Mouse (Mus musculus): ENCODE results near the gene Rnf144a. TPM values are rescaled to one million over a fixed set of nuclear protein-coding genes. Genes with fewer than 3 reads are reported as not detected.

The Rnf144a gene
- polyA plus RNA-seq, 1 experiment from 2014 or later: 34.3 TPM

- DNase-seq (ENCODE audit: low spot score): no peak
- no peaks in the 10 kb centered on the region for H3K9me3 ChIP-seq
- WGBS: 86% methylated on average over 4 of the region's 4 CpGs
- no peak overlapping the region for H3K4me3 ChIP-seq
- H3K4me1 ChIP-seq (replicated peaks): peaks cover 11% of the 10 kb centered on the region
- H3K27me3 ChIP-seq (ENCODE audit: insufficient read depth, poor library complexity, severe bottlenecking): no peaks in the 10 kb centered on the region
- H3K36me3 ChIP-seq: peaks cover 33% of the 10 kb centered on the region
- H3K27ac ChIP-seq: no peak overlapping the region
Observed at GRCm38 (mm10) chr12:26357246-26357645, 57.8 kb downstream of the Rnf144a start.

DNA sequence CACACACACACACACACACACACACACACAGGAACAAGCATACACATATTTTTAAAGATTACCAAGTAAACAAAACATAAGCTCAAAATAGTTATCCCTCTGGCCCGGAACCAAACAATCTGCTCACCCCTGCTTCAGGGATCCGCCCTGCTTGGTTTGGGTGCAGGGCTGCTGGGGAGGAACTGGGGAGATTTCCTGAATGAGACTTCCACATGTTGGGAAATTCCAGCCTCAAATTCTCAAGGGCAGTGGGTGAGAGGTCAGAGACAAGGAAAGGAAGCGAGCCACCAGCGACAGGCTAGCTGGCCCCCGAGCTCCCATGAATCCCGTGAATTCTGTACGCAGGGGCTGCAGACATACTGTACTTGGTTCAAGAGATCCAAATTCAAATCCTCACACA, 58.9 kb downstream of the Rnf144a start:
- no peak for DNase-seq (ENCODE audit: low spot score)
- Histone ChIP-seq H3K4me3 (no peak overlapping the region), H3K27ac (no peak overlapping the region), H3K9me3 (no peaks in the 10 kb centered on the region), H3K27me3 (ENCODE audit: insufficient read depth, poor library complexity, severe bottlenecking) (no peaks in the 10 kb centered on the region), H3K36me3 (peaks cover 35% of the 10 kb centered on the region), H3K4me1 (replicated peaks) (peaks cover 9% of the 10 kb centered on the region)
- 78% methylated on average over 7 of the region's 7 CpGs for WGBS

DNA sequence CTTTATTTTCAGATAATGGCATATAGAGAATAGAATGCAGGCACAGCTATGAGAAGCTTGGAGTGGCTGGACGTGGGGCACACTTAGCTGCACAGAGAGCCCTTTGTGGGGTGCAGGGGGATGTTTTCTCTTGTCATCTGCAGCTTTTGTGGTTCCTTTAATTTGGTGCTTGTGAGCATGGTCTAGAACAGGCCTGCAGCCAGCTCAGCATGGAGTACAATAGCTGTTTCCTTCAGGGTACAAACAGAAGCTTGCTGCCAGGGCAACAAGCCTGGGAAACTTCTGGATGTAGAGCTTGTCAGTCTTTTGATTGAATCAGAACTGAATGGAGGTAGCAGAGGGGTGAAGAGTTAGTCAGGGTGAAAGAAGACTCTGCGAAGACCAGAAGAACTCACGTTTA, 63.7 kb downstream of the Rnf144a start:
- WGBS: 61% methylated on average over 3 of the region's 3 CpGs
- DNase-seq (ENCODE audit: low spot score): no peak

GRCm38 (mm10) chr12:26344408-26344807, 70.6 kb downstream of the Rnf144a start:
- H3K36me3 ChIP-seq: peaks cover 15% of the 10 kb centered on the region
- WGBS: 93% methylated on average over 5 of the region's 5 CpGs
- no peaks in the 10 kb centered on the region for H3K9me3 ChIP-seq

More for the DNA sequence above, 63.7 kb downstream of the Rnf144a start:
- H3K27ac ChIP-seq: no peak overlapping the region
- peaks cover 22% of the 10 kb centered on the region for H3K36me3 ChIP-seq
- no peak overlapping the region for H3K4me3 ChIP-seq
- no peaks in the 10 kb centered on the region for H3K27me3 ChIP-seq (ENCODE audit: insufficient read depth, poor library complexity, severe bottlenecking)
- H3K4me1 ChIP-seq (replicated peaks): peaks cover 11% of the 10 kb centered on the region
- no peaks in the 10 kb centered on the region for H3K9me3 ChIP-seq

DNA sequence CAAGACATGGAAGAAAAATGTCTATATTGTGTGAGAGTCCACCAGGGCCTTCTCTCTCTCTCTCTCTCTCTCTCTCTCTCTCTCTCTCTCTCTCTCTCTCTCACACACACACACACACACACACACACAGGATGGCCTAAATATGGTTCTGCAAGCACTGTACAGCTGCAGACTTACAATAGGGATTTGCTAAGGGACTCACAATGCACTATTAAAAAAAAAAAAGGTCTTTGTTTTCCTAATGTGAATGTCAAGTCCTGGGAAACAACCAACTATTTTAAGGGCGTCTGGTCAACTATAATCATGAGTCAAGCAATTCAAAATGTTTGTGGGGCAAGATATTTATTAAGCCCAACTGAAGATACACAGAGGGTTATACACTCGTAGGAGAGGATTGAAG, 71.9 kb downstream of the Rnf144a start:
- no peaks in the 10 kb centered on the region for H3K27me3 ChIP-seq (ENCODE audit: insufficient read depth, poor library complexity, severe bottlenecking)
- no peak overlapping the region for H3K4me3 ChIP-seq
- H3K36me3 ChIP-seq: peaks cover 28% of the 10 kb centered on the region
- WGBS: 84% methylated on average over 2 of the region's 2 CpGs
- H3K4me1 ChIP-seq (replicated peaks): peaks cover 12% of the 10 kb centered on the region
- no peak for DNase-seq (ENCODE audit: low spot score)
- H3K9me3 ChIP-seq: no peaks in the 10 kb centered on the region
- H3K27ac ChIP-seq: no peak overlapping the region

More at GRCm38 (mm10) chr12:26344408-26344807, 70.6 kb downstream of the Rnf144a start:
- H3K4me1 ChIP-seq (replicated peaks): peaks cover 12% of the 10 kb centered on the region
- H3K27me3 ChIP-seq (ENCODE audit: insufficient read depth, poor library complexity, severe bottlenecking): no peaks in the 10 kb centered on the region
- H3K27ac ChIP-seq: no peak overlapping the region
- H3K4me3 ChIP-seq: no peak overlapping the region
- DNase-seq (ENCODE audit: low spot score): no peak

- H3K27me3 ChIP-seq (ENCODE audit: insufficient read depth, poor library complexity, severe bottlenecking): no peaks in the 10 kb centered on the region
- H3K36me3 ChIP-seq: peaks cover 32% of the 10 kb centered on the region
- no peak for DNase-seq (ENCODE audit: low spot score)
- peaks cover 12% of the 10 kb centered on the region for H3K4me1 ChIP-seq (replicated peaks)
- H3K4me3 ChIP-seq: no peak overlapping the region
- H3K9me3 ChIP-seq: no peaks in the 10 kb centered on the region
- no peak overlapping the region for H3K27ac ChIP-seq
- 92% methylated on average over 3 of the region's 3 CpGs for WGBS
Observed at GRCm38 (mm10) chr12:26342663-26343062, 72.4 kb downstream of the Rnf144a start.

DNA sequence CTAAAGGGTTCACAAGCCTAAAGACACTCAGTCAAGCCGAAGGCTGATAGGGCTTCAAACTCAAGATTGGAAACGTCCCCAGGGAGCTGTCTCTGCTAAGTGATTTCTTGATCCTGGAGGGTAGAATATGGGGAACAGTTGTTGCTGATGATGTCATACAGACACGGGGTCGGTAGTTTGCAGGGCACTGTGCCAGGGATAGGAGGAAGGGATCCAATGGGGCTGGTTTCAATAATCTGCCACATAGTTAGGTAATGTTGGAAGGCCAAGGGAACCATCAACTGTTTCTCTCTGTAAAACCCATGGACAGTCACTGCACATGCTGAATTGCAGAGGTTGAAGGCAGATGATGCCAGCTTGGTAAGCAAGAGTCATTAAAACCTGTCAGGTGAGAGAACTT, 73.0 kb downstream of the Rnf144a start:
- no peaks in the 10 kb centered on the region for H3K27me3 ChIP-seq (ENCODE audit: insufficient read depth, poor library complexity, severe bottlenecking)
- H3K9me3 ChIP-seq: no peaks in the 10 kb centered on the region
- no peak overlapping the region for H3K27ac ChIP-seq
- DNase-seq (ENCODE audit: low spot score): no peak
- H3K4me3 ChIP-seq: no peak overlapping the region
- 87% methylated on average over 4 of the region's 4 CpGs for WGBS
- H3K4me1 ChIP-seq (replicated peaks): peaks cover 12% of the 10 kb centered on the region
- peaks cover 38% of the 10 kb centered on the region for H3K36me3 ChIP-seq

GRCm38 (mm10) chr12:26340621-26341020, 74.4 kb downstream of the Rnf144a start:
- Histone ChIP-seq H3K4me3 (no peak overlapping the region), H3K4me1 (replicated peaks) (0 out of 2 replicates have a peak, but pooled peaks cover 3% of the 10 kb centered on the region), H3K36me3 (peaks cover 52% of the 10 kb centered on the region), H3K27ac (no peak overlapping the region), H3K9me3 (no peaks in the 10 kb centered on the region), H3K27me3 (ENCODE audit: insufficient read depth, poor library complexity, severe bottlenecking) (no peaks in the 10 kb centered on the region)
- WGBS: 95% methylated on average over 4 of the region's 4 CpGs
- no peak for DNase-seq (ENCODE audit: low spot score)

GRCm38 (mm10) chr12:26339886-26340285, 75.2 kb downstream of the Rnf144a start:
- Histone ChIP-seq H3K4me3 (no peak overlapping the region), H3K4me1 (replicated peaks) (no peaks in the 10 kb centered on the region), H3K9me3 (no peaks in the 10 kb centered on the region), H3K36me3 (peaks cover 55% of the 10 kb centered on the region), H3K27me3 (ENCODE audit: insufficient read depth, poor library complexity, severe bottlenecking) (no peaks in the 10 kb centered on the region), H3K27ac (no peak overlapping the region)
- DNase-seq (ENCODE audit: low spot score): no peak

DNA sequence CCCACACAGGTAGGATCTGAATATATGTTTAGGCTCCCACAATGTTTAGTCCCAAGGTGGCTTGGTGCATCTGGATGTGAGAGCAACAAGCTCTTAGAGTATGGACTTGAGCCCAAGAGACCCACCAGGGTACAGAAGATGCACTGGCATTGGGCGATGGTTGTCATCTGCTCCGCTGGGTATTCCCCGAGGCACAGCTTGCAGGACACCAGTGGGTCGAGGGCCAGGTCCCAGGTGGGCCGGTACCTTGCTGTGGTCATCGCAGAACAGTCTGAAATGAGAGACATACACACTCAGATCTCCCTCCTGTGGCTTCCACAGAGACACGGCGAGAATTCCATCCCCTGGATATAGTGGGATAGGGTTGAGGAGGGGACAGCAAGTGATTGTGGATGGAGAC, 75.9 kb downstream of the Rnf144a start:
- Histone ChIP-seq H3K27me3 (ENCODE audit: insufficient read depth, poor library complexity, severe bottlenecking) (no peaks in the 10 kb centered on the region), H3K4me3 (no peak overlapping the region), H3K27ac (no peak overlapping the region), H3K36me3 (peaks cover 60% of the 10 kb centered on the region), H3K9me3 (no peaks in the 10 kb centered on the region), H3K4me1 (replicated peaks) (no peaks in the 10 kb centered on the region)
- WGBS: 93% methylated on average over 8 of the region's 8 CpGs
- DNase-seq (ENCODE audit: low spot score): no peak

DNA sequence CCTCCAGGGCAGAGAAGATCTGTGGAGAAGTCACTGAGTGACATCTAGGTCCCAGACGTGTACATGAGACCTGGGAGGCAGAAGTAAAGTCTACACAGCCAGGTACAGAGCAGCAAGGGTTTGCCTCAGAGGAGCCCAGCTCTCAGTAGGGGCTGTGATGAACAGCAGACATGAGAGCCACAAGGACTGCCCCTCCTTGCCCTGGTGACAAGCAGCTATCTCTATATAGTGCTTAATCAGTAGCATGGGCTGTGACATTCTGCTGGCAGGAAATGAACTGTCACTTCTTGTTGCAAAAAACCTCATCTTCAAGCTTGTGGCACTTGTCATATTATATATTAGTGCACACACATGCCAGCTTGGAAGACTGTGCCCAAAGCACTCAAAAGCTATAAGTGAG, 81.4 kb downstream of the Rnf144a start:
- Histone ChIP-seq H3K36me3 (peaks cover 73% of the 10 kb centered on the region), H3K9me3 (no peaks in the 10 kb centered on the region), H3K4me1 (replicated peaks) (no peaks in the 10 kb centered on the region), H3K27me3 (ENCODE audit: insufficient read depth, poor library complexity, severe bottlenecking) (no peaks in the 10 kb centered on the region), H3K4me3 (no peak overlapping the region), H3K27ac (no peak overlapping the region)
- no peak for DNase-seq (ENCODE audit: low spot score)
- WGBS: 90% methylated on average over 1 of the region's 1 CpGs

DNA sequence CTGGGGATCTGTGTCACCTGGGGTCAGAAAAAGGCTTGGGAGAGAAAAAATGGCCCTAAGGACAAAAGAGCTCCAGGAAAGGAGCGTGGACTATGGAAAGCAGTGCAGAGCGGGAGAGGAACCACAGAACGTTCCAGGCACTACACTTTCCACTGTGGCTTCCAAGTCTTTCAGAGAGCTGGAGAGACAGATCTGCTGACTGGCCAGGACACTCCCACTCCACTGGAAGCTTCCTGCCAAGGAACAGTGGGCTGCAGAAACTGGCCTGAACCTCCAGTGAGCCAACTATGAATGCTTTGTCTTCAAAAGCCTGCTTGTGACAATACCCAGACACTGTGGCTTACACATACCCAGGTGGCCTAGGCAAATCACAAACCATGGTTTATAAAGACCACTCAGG, 84.0 kb downstream of the Rnf144a start:
- H3K4me1 ChIP-seq (replicated peaks): no peaks in the 10 kb centered on the region
- no peak overlapping the region for H3K27ac ChIP-seq
- no peaks in the 10 kb centered on the region for H3K9me3 ChIP-seq
- peaks cover 67% of the 10 kb centered on the region for H3K36me3 ChIP-seq
- no peak for DNase-seq (ENCODE audit: low spot score)
- no peaks in the 10 kb centered on the region for H3K27me3 ChIP-seq (ENCODE audit: insufficient read depth, poor library complexity, severe bottlenecking)
- no peak overlapping the region for H3K4me3 ChIP-seq
- WGBS: 87% methylated on average over 3 of the region's 3 CpGs

GRCm38 (mm10) chr12:26329756-26330155, 85.3 kb downstream of the Rnf144a start:
- no peaks in the 10 kb centered on the region for H3K27me3 ChIP-seq (ENCODE audit: insufficient read depth, poor library complexity, severe bottlenecking)
- no peak for DNase-seq (ENCODE audit: low spot score)
- H3K4me3 ChIP-seq: no peak overlapping the region
- H3K4me1 ChIP-seq (replicated peaks): no peaks in the 10 kb centered on the region
- peaks cover 72% of the 10 kb centered on the region for H3K36me3 ChIP-seq
- no peak overlapping the region for H3K27ac ChIP-seq
- H3K9me3 ChIP-seq: no peaks in the 10 kb centered on the region
- 86% methylated on average over 5 of the region's 5 CpGs for WGBS

GRCm38 (mm10) chr12:26329031-26329675, 85.9 kb downstream of the Rnf144a start:
- Histone ChIP-seq H3K36me3 (peaks cover 73% of the 10 kb centered on the region), H3K27ac (no peak overlapping the region), H3K4me3 (no peak overlapping the region), H3K27me3 (ENCODE audit: insufficient read depth, poor library complexity, severe bottlenecking) (no peaks in the 10 kb centered on the region), H3K4me1 (replicated peaks) (no peaks in the 10 kb centered on the region), H3K9me3 (no peaks in the 10 kb centered on the region)
- no peak for DNase-seq (ENCODE audit: low spot score)
- WGBS: 88% methylated on average over 6 of the region's 6 CpGs
